ENCODE assay signal across 13 mouse cellular contexts in genomic region chr8:105957813-105958212, GRCm38 (mm10). TPM values are rescaled to one million over a fixed set of nuclear protein-coding genes. Genes with fewer than 3 reads are reported as not detected.
DNase-seq lines count a peak whose midpoint lies in the region; ATAC-seq lines count a peak whose summit lies in the region.
"Had no signal": no experiment of that assay in that cellular context is flagged by ENCODE, and none has a peak within 500 bp of the region (broad histone marks: within the 10 kb centered on the region; RNA-seq: fewer than 3 reads in every experiment).

No protein-coding gene starts in this region.

- peaks cover 37% of the 10 kb centered on the region for H3K4me1 ChIP-seq in heart, embryonic 12.5 days (replicated peaks)
- H3K4me1 ChIP-seq in forebrain, embryonic 16.5 days (replicated peaks; ENCODE audit: control insufficient read depth, insufficient read depth, low read length): no peaks in the 10 kb centered on the region

- ATAC-seq in heart, embryonic 12.5 days (ENCODE audit: insufficient number of reproducible peaks, low FRiP score): no peak
- ATAC-seq in forebrain, embryonic 16.5 days: no peak

- 0 out of 2 replicates have a peak overlapping the region, but pooled peaks have one; percentile 19 for H3K27ac ChIP-seq in heart, embryonic 12.5 days (ENCODE audit: poor library complexity, severe bottlenecking)
- H3K27ac ChIP-seq in forebrain, embryonic 16.5 days (ENCODE audit: low read length): no peak overlapping the region
- H3K27ac ChIP-seq: hindbrain, embryonic 14.5 days; macrophage had no signal

- H3K4me2 ChIP-seq in heart, embryonic 12.5 days: no peak overlapping the region
- no peak overlapping the region for H3K4me2 ChIP-seq in forebrain, embryonic 16.5 days (ENCODE audit: low read length)
- H3K4me2 ChIP-seq: hindbrain, embryonic 14.5 days had no signal

- peaks cover 70% of the 10 kb centered on the region for H3K36me3 ChIP-seq in heart, embryonic 12.5 days
- H3K36me3 ChIP-seq in forebrain, embryonic 16.5 days (ENCODE audit: control insufficient read depth, insufficient read depth): no peaks in the 10 kb centered on the region

- peak; percentile 48 for DNase-seq in gastrocnemius, postnatal 25 days
- no peak for DNase-seq in gastrocnemius, postnatal 14 days
- DNase-seq in NIH3T3 (ENCODE audit: low read depth): peak; percentile 51
- DNase-seq in kidney, postnatal 36 days: peak; percentile 69 to 82
- DNase-seq in thymus, adult 18-20 months: no peak
- no peak for DNase-seq in urinary bladder, adult 2 months (ENCODE audit: low spot score)
- DNase-seq: cerebellum, adult 9-10 months; right cerebral cortex, postnatal 4 days had no signal

- H3K4me3 ChIP-seq in heart, embryonic 12.5 days: no peak overlapping the region
- no peak overlapping the region for H3K4me3 ChIP-seq in forebrain, embryonic 16.5 days (replicated peaks; ENCODE audit: low read length)

- no peaks in the 10 kb centered on the region for H3K27me3 ChIP-seq in heart, embryonic 12.5 days (replicated peaks)
- no peaks in the 10 kb centered on the region for H3K27me3 ChIP-seq in forebrain, embryonic 16.5 days (replicated peaks; ENCODE audit: control insufficient read depth, insufficient read depth, low read length)

- H3K9me3 ChIP-seq in heart, embryonic 12.5 days (replicated peaks): no peaks in the 10 kb centered on the region
- H3K9me3 ChIP-seq in forebrain, embryonic 16.5 days (ENCODE audit: control insufficient read depth, low read length): no peaks in the 10 kb centered on the region

- 0 out of 2 replicates have a peak overlapping the region, but pooled peaks have one; percentile 3 for H3K9ac ChIP-seq in heart, embryonic 12.5 days
- no peak overlapping the region for H3K9ac ChIP-seq in forebrain, embryonic 16.5 days (replicated peaks; ENCODE audit: low read depth, low read length)
- H3K9ac ChIP-seq: hindbrain, embryonic 14.5 days had no signal

- intact Hi-C loops in gastrocnemius, postnatal 14 days (cut with DNase I; ENCODE audit: low total_unique reads): no loop called here

- 39% methylated on average over 3 of the region's 4 CpGs for WGBS in heart, embryonic 12.5 days
- WGBS in forebrain, embryonic 16.5 days: 76% methylated on average over 3 of the region's 4 CpGs

RNA-seq across cellular contexts. Expression of gene Slc12a4, which starts 8.1 kb away (rescaled TPM):
- total RNA-seq in gastrocnemius, postnatal 25 days (2021): 10 to 100 TPM; 11.5 to 14.4 TPM
- 10 to 100 TPM; 12.1 to 19.1 TPM for total RNA-seq in gastrocnemius, postnatal 14 days (2021)
- 57.5 and 58.3 TPM in 2 replicates for polyA plus RNA-seq in heart, embryonic 12.5 days (2016; fragmentation: Nextera tagmentation; extraction: Ambion mirVana)
- 12.5 and 13.9 TPM in 2 replicates for polyA plus RNA-seq in forebrain, embryonic 16.5 days (2015; fragmentation: Nextera tagmentation; extraction: Ambion mirVana)
- polyA plus RNA-seq in urinary bladder, adult 2 months (2012; rRNA removed): 64.3 and 69.6 TPM in 2 replicates

RNA-seq across cellular contexts. Expression of gene Lcat, which starts 14.6 kb away (rescaled TPM):
- under 1 TPM; 0.46 to 0.80 TPM for total RNA-seq in gastrocnemius, postnatal 25 days (2021)
- under 1 TPM; 0.21 to 0.29 TPM for total RNA-seq in gastrocnemius, postnatal 14 days (2021)
- polyA plus RNA-seq in heart, embryonic 12.5 days (2016; fragmentation: Nextera tagmentation; extraction: Ambion mirVana): 2.0 and 2.3 TPM in 2 replicates
- polyA plus RNA-seq in forebrain, embryonic 16.5 days (2015; fragmentation: Nextera tagmentation; extraction: Ambion mirVana): 0.67 and 0.84 TPM in 2 replicates
- 3.7 and 5.2 TPM in 2 replicates for polyA plus RNA-seq in urinary bladder, adult 2 months (2012; rRNA removed)

RNA-seq across cellular contexts. Expression of gene Psmb10, which starts 19.6 kb away (rescaled TPM):
- 10 to 100 TPM; 19.1 to 22.1 TPM for total RNA-seq in gastrocnemius, postnatal 25 days (2021)
- 10 to 100 TPM; 19.3 to 20.9 TPM for total RNA-seq in gastrocnemius, postnatal 14 days (2021)
- polyA plus RNA-seq in heart, embryonic 12.5 days (2016; fragmentation: Nextera tagmentation; extraction: Ambion mirVana): 45.2 and 49.1 TPM in 2 replicates
- 30.5 and 44.8 TPM in 2 replicates for polyA plus RNA-seq in forebrain, embryonic 16.5 days (2015; fragmentation: Nextera tagmentation; extraction: Ambion mirVana)
- 82.8 and 98.7 TPM in 2 replicates for polyA plus RNA-seq in urinary bladder, adult 2 months (2012; rRNA removed)

RNA-seq across cellular contexts. Expression of gene Dpep3, which starts 21.4 kb away (rescaled TPM):
- total RNA-seq in gastrocnemius, postnatal 25 days (2021): not detected
- total RNA-seq in gastrocnemius, postnatal 14 days (2021): not detected
- polyA plus RNA-seq in heart, embryonic 12.5 days (2016; fragmentation: Nextera tagmentation; extraction: Ambion mirVana): not detected in 2 replicates
- polyA plus RNA-seq in forebrain, embryonic 16.5 days (2015; fragmentation: Nextera tagmentation; extraction: Ambion mirVana): not detected in 2 replicates
- 0.12 and 0.17 TPM in 2 replicates for polyA plus RNA-seq in urinary bladder, adult 2 months (2012; rRNA removed)
- polyA plus RNA-seq: hindbrain, embryonic 14.5 days; neural tube, embryonic 11.5 days had no signal

RNA-seq across cellular contexts. Expression of gene Ctrl, which starts 24.2 kb away (rescaled TPM):
- not detected for total RNA-seq in gastrocnemius, postnatal 25 days (2021)
- total RNA-seq in gastrocnemius, postnatal 14 days (2021): not detected
- polyA plus RNA-seq in heart, embryonic 12.5 days (2016; fragmentation: Nextera tagmentation; extraction: Ambion mirVana): 0.73 and 1.1 TPM in 2 replicates
- 1.9 and 2.6 TPM in 2 replicates for polyA plus RNA-seq in forebrain, embryonic 16.5 days (2015; fragmentation: Nextera tagmentation; extraction: Ambion mirVana)
- polyA plus RNA-seq in urinary bladder, adult 2 months (2012; rRNA removed): 1.4 and 1.8 TPM in 2 replicates
- polyA plus RNA-seq: macrophage had no signal

Comparison
In these comparisons a context has a peak if more than half of its experiments do, and no peak if none do; other contexts are left out.
1. DNase-seq: peak in gastrocnemius, postnatal 25 days (single experiment), NIH3T3 (single experiment) and kidney, postnatal 36 days (2 of 2); none in gastrocnemius, postnatal 14 days (single experiment), thymus, adult 18-20 months (0 of 2) and urinary bladder, adult 2 months (single experiment).